Mouse (Mus musculus) heart, postnatal 0 days (tissue): ENCODE data around the gene Arhgap4. TPM values are rescaled to one million over a fixed set of nuclear protein-coding genes. Genes with fewer than 3 reads are reported as not detected.
A peak's percentile ranks its signal among the peaks of the same experiment; 100 is the strongest.

Experiments
- ATAC-seq: fragments of 200-750 bp; cut with Nextera tagmentation; 2 replicates; pipeline ENCODE4 v1.8.0; 2017; ENCODE audit warnings: low read depth, moderate number of reproducible peaks, moderate library complexity; ENCODE audit not compliant: insufficient read depth
- DNase-seq: peaks from one replicate; pipeline ENCODE4 v3.0.0-alpha.2; 2016; ENCODE audit warnings: low spot score
- H3K27ac ChIP-seq: fragments of 300-500 bp; sonication (generic); 2 replicates; pipeline ENCODE4 v1.5.1; 2014; ENCODE audit warnings: low read depth, mild to moderate bottlenecking
- H3K27me3 ChIP-seq: fragments of 300-500 bp; sonication (generic); 2 replicates; pipeline ENCODE4 v1.6.1; 2014; ENCODE audit warnings: low read length, mixed read lengths; ENCODE audit not compliant: control insufficient read depth, insufficient read depth
- H3K36me3 ChIP-seq: fragments of 300-500 bp; sonication (generic); replicated peaks from 2 replicates; pipeline ENCODE4 v1.6.1; 2014; ENCODE audit warnings: low read length, mixed read lengths; ENCODE audit not compliant: control insufficient read depth, insufficient read depth
- H3K4me1 ChIP-seq: fragments of 300-500 bp; sonication (generic); 2 replicates; pipeline ENCODE4 v1.6.1; 2014; ENCODE audit warnings: antibody characterized with exemption; ENCODE audit not compliant: control insufficient read depth, insufficient read depth
- H3K4me2 ChIP-seq: fragments of 300-500 bp; sonication (generic); 2 replicates; pipeline ENCODE4 v1.6.1; 2014; ENCODE audit warnings: low read depth, mild to moderate bottlenecking, low read length, moderate library complexity
- H3K4me3 ChIP-seq: fragments of 300-500 bp; sonication (generic); 2 replicates; pipeline ENCODE4 v1.5.1; 2014; ENCODE audit warnings: low read depth, low read length
- H3K9ac ChIP-seq: fragments of 300-500 bp; sonication (generic); replicated peaks from 2 replicates; pipeline ENCODE4 v1.6.1; 2014; ENCODE audit warnings: low read depth, low read length, mixed read lengths
- H3K9me3 ChIP-seq: fragments of 300-500 bp; sonication (generic); replicated peaks from 2 replicates; pipeline ENCODE4 v1.6.1; 2016; ENCODE audit warnings: low read length; ENCODE audit not compliant: control insufficient read depth
- CTCF ChIP-seq: IDR thresholded peaks from 2 replicates; pipeline ENCODE4 v1.5.1; 2016; ENCODE audit warnings: antibody characterized with exemption, control low read depth, low read depth
- EP300 ChIP-seq: IDR thresholded peaks from 2 replicates; pipeline ENCODE4 v1.6.1; 2016; ENCODE audit warnings: antibody characterized with exemption, low read depth
- WGBS: fragments of 180-500 bp; shearing (Covaris S2); extraction: QIAGEN DNeasy Blood & Tissue Kit; methylation state at CpG from one replicate; pipeline ENCODE4 v1.1.7; 2014; 5-methylcytosine and 5-hydroxymethylcytosine counted together
- polyA plus RNA-seq: library from polyadenylated mRNA; unstranded; fragments of >200 nt; fragmentation: Nextera tagmentation; extraction: Ambion mirVana; gene quantifications from 2 replicates; pipeline ENCODE4 v1.2.1, GENCODE M21; 2015
- total RNA-seq: library from RNA; depleted of rRNA; stranded (reverse); fragments of >200 nt; gene quantifications from 2 replicates; pipeline ENCODE4 v1.2.3, GENCODE M21; 2014; ENCODE audit warnings: low replicate concordance

Arhgap4 gene
- total and polyA plus RNA-seq, 2 experiments from 2014 or later = 0.72 to 6.5 TPM

- TF ChIP-seq EP300 = no peak
- TF ChIP-seq CTCF = no peak
- DNase-seq = no peak
- no peak for ATAC-seq
- no peaks in the 10 kb centered on the region for H3K36me3 ChIP-seq
- H3K4me1 ChIP-seq = no peaks in the 10 kb centered on the region
- H3K27me3 ChIP-seq = 0 out of 2 replicates have a peak, but pooled peaks cover 3% of the 10 kb centered on the region
- no peak overlapping the region for H3K9ac ChIP-seq
- no peak overlapping the region for H3K27ac ChIP-seq
- H3K4me2 ChIP-seq = no peak overlapping the region
- WGBS = 86% methylated on average over 14 of the region's 14 CpGs
- H3K4me3 ChIP-seq = no peak overlapping the region
- H3K9me3 ChIP-seq = no peaks in the 10 kb centered on the region
Measured at GRCm38 (mm10) chrX:73892833-73893232, 28.8 kb downstream of the Arhgap4 start.

GRCm38 (mm10) chrX:73891551-73892152 lies 30.0 kb downstream of the Arhgap4 start, which contains the start of gene Avpr2:
Gene Avpr2, plus strand, starts transcription at chrX:73892102.
- Histone ChIP-seq H3K4me1 (no peaks in the 10 kb centered on the region), H3K4me3 (no peak within 1 kb of the TSS), H3K27me3 (0 out of 2 replicates have a peak, but pooled peaks cover 3% of the 10 kb centered on the region), H3K9ac (no peak within 1 kb of the TSS), H3K9me3 (no peaks in the 10 kb centered on the region), H3K4me2 (no peak within 1 kb of the TSS), H3K36me3 (no peaks in the 10 kb centered on the region), H3K27ac (no peak within 1 kb of the TSS)
- no peak for DNase-seq
- TF ChIP-seq CTCF (no peak), EP300 (no peak)
- no peak for ATAC-seq
- WGBS = 77% methylated on average over 5 of the region's 6 CpGs

GRCm38 (mm10) chrX:73881463-73881862 lies 40.2 kb downstream of the Arhgap4 start:
- TF ChIP-seq CTCF (no peak), EP300 (no peak)
- Histone ChIP-seq H3K27me3 (peaks cover 20% of the 10 kb centered on the region), H3K4me3 (no peak overlapping the region), H3K4me2 (no peak overlapping the region), H3K9me3 (no peaks in the 10 kb centered on the region), H3K4me1 (no peaks in the 10 kb centered on the region), H3K36me3 (no peaks in the 10 kb centered on the region), H3K27ac (no peak overlapping the region), H3K9ac (no peak overlapping the region)
- ATAC-seq (no peak), DNase-seq (no peak)
- WGBS = 36% methylated on average over 6 of the region's 6 CpGs

- peak overlapping the region; percentile 35 for H3K4me3 ChIP-seq
- peaks cover 20% of the 10 kb centered on the region for H3K27me3 ChIP-seq
- ATAC-seq (no peak), DNase-seq (no peak)
- TF ChIP-seq EP300 (no peak), CTCF (no peak)
- H3K4me2 ChIP-seq = peak overlapping the region; percentile 57
- no peaks in the 10 kb centered on the region for H3K36me3 ChIP-seq
- H3K4me1 ChIP-seq = no peaks in the 10 kb centered on the region
- no peak overlapping the region for H3K27ac ChIP-seq
- H3K9ac ChIP-seq = no peak overlapping the region
- 29% methylated on average over 16 of the region's 16 CpGs for WGBS
- no peaks in the 10 kb centered on the region for H3K9me3 ChIP-seq
Measured at GRCm38 (mm10) chrX:73881036-73881427, 40.6 kb downstream of the Arhgap4 start.

GRCm38 (mm10) chrX:73880194-73881035 lies 41.3 kb downstream of the Arhgap4 start:
- H3K9ac ChIP-seq = no peak overlapping the region
- H3K4me3 ChIP-seq = peak overlapping the region; percentile 35
- H3K36me3 ChIP-seq = no peaks in the 10 kb centered on the region
- ATAC-seq = no peak
- no peaks in the 10 kb centered on the region for H3K4me1 ChIP-seq
- no peak overlapping the region for H3K27ac ChIP-seq
- DNase-seq = no peak
- no peaks in the 10 kb centered on the region for H3K9me3 ChIP-seq
- H3K27me3 ChIP-seq = peaks cover 20% of the 10 kb centered on the region
- peak overlapping the region; percentile 57 for H3K4me2 ChIP-seq
- TF ChIP-seq CTCF = no peak
- no peak for TF ChIP-seq EP300
- WGBS = 16% methylated on average over 34 of the region's 48 CpGs
